Mouse (Mus musculus) heart, adult 2 months (tissue): ENCODE results near the gene Rpl7l1. TPM values are rescaled to one million over a fixed set of nuclear protein-coding genes. Genes with fewer than 3 reads are reported as not detected.
A peak's percentile ranks its signal among the peaks of the same experiment; 100 is the strongest.

Experiments
- DNase-seq, 2 experiments: peaks; one replicate each; pipeline ENCODE4 v3.0.0; 2021
- H3K27ac ChIP-seq: fragments of 200-600 bp; 2 replicates; pipeline ENCODE4 v1.8.1; 2022
- H3K27me3 ChIP-seq: fragments of 200-500 bp; 2 replicates; pipeline ENCODE4 v1.6.1; 2012; ENCODE audit warnings: mild to moderate bottlenecking, low read length, inconsistent platforms, mixed read lengths; ENCODE audit not compliant: control insufficient read depth, insufficient read depth
- H3K36me3 ChIP-seq: fragments of 200-500 bp; 2 replicates; pipeline ENCODE4 v1.6.1; 2012; ENCODE audit warnings: low read length, inconsistent platforms; ENCODE audit not compliant: control insufficient read depth, insufficient read depth
- H3K4me1 ChIP-seq: fragments of 200-500 bp; 2 replicates; pipeline ENCODE4 v1.6.1; 2011; ENCODE audit warnings: low read length; ENCODE audit not compliant: control insufficient read depth, insufficient read depth
- H3K4me3 ChIP-seq: fragments of 200-600 bp; 2 replicates; pipeline ENCODE4 v1.8.1; 2022
- H3K79me2 ChIP-seq: fragments of 200-500 bp; replicated peaks from 2 replicates; pipeline ENCODE4 v1.6.1; 2012; ENCODE audit warnings: mild to moderate bottlenecking, inconsistent platforms, low read length, moderate library complexity, mixed read lengths; ENCODE audit not compliant: control insufficient read depth, insufficient read depth
- H3K9ac ChIP-seq: fragments of 200-500 bp; 2 replicates; pipeline ENCODE4 v1.6.1; 2012; ENCODE audit warnings: low read depth, mild to moderate bottlenecking, control low read depth, inconsistent platforms, low read length, mixed read lengths
- CTCF ChIP-seq: fragments of 200-600 bp; IDR thresholded peaks from 2 replicates; pipeline ENCODE4 v1.8.1; 2022; ENCODE audit warnings: antibody characterized with exemption, mild to moderate bottlenecking, moderate library complexity
- EP300 ChIP-seq: fragments of 200-500 bp; IDR thresholded peaks from 2 replicates; pipeline ENCODE4 v1.6.1; 2011; ENCODE audit warnings: low read depth, low read length, control low read depth; ENCODE audit not compliant: insufficient read depth
- POLR2A ChIP-seq: fragments of 200-500 bp; IDR thresholded peaks from 2 replicates; pipeline ENCODE4 v1.6.1; 2011; ENCODE audit warnings: mild to moderate bottlenecking, low read depth, low read length, control low read depth; ENCODE audit not compliant: insufficient read depth
- WGBS: fragments of 180-500 bp; shearing (Covaris S2); methylation state at CpG from one replicate; pipeline ENCODE4 v1.1.7; 2018; 5-methylcytosine and 5-hydroxymethylcytosine counted together
- intact Hi-C: fragments of 180-260 bp; cut with DNase I; formaldehyde crosslinking; loops from one replicate; pipeline ENCODE4 v1.15.1; 2025
- polyA plus RNA-seq: library from polyadenylated mRNA; depleted of rRNA; stranded (reverse); fragments of >200 nt; gene quantifications from 2 replicates; pipeline ENCODE4 v1.2.3, GENCODE M21; 2012
- total RNA-seq, 2 experiments: library from RNA; stranded (reverse); gene quantifications; 2 replicates each; pipeline ENCODE4 v1.2.3; 2021

Rpl7l1 gene
- total and polyA plus RNA-seq, 3 experiments, result 19.4 to 54.0 (median 54.0) TPM

GRCm38 (mm10) chr17:46751056-46751793 is 31.2 kb downstream of the Rpl7l1 start:
- intact Hi-C loops, result loop anchor here (5.0 kb wide), 1 partner anchor 39 kb away; the partner anchor contains the start of gene Pex6
- Histone ChIP-seq H3K4me1 (peaks cover 4% of the 10 kb centered on the region), H3K9ac (peak overlapping the region; percentile 79), H3K4me3 (peak overlapping the region; percentile 88), H3K27me3 (no peaks in the 10 kb centered on the region), H3K27ac (peak overlapping the region; percentile 84), H3K36me3 (no peaks in the 10 kb centered on the region), H3K79me2 (no peaks in the 10 kb centered on the region; the same call in 1 of the 2 replicates)
- TF ChIP-seq EP300 (0 out of 2 replicates have a peak, but pooled peaks have one; percentile 14), POLR2A (no peak)
- 23% methylated on average over 16 of the region's 16 CpGs for WGBS
- DNase-seq, result no peak

GRCm38 (mm10) chr17:46750580-46750979 is 31.9 kb downstream of the Rpl7l1 start:
- Histone ChIP-seq H3K27ac (no peak overlapping the region; the same call in none of the 2 replicates), H3K79me2 (no peaks in the 10 kb centered on the region; the same call in 1 of the 2 replicates), H3K27me3 (no peaks in the 10 kb centered on the region), H3K4me3 (no peak overlapping the region), H3K36me3 (no peaks in the 10 kb centered on the region), H3K9ac (no peak overlapping the region), H3K4me1 (peaks cover 4% of the 10 kb centered on the region)
- 90% methylated on average over 4 of the region's 4 CpGs for WGBS
- intact Hi-C loops, result loop anchor here (5.0 kb wide), 1 partner anchor 38 kb away; the partner anchor contains the start of gene Pex6
- no peak for DNase-seq
- TF ChIP-seq POLR2A (no peak), CTCF (no peak), EP300 (no peak)

DNA sequence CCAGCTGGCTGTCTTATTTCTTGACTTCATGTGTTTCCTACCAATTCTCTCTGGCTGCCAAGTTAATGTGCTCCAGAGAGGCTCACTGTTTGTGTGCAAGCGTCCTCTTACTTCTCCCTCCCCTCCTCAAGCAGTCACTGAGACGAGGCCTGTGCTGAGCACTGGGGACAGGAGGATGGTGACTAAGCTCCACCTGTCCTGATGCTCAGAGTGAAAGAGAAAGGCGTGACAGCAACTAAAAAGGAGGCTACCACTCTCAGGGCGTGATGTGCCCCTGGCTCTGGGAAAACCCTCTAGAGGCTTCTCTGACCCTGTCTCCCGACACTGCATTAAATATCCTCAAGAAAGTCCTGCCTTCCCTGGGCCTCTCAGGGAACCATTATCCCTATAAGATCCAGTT is 33.2 kb downstream of the Rpl7l1 start:
- no peak overlapping the region for H3K27ac ChIP-seq
- DNase-seq, result no peak
- no peaks in the 10 kb centered on the region for H3K36me3 ChIP-seq
- H3K27me3 ChIP-seq, result no peaks in the 10 kb centered on the region
- intact Hi-C loops, result no loop called here
- no peak for TF ChIP-seq EP300
- WGBS, result 94% methylated on average over 5 of the region's 5 CpGs
- no peak overlapping the region for H3K9ac ChIP-seq
- peaks cover 4% of the 10 kb centered on the region for H3K4me1 ChIP-seq
- no peaks in the 10 kb centered on the region; the same call in 1 of the 2 replicates for H3K79me2 ChIP-seq
- H3K4me3 ChIP-seq, result no peak overlapping the region

DNA sequence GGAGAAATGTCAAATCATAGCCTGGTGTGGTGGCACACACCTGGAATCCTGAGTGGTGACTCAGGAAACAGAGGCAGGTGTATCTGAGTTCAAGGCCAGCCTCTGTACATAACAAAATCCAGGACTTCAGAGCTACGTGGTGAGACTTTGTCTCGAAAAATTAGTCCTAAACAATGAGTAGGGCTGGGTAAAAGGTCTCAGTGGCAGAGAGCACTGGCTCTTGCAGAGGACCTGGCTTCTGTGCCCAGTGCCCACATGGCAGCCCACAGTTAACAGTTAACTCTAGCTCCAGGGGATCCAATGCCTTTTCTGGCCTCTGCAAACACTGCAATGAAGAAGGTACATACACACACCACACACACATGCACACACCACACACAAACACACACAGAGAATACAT is 34.7 kb downstream of the Rpl7l1 start:
- no peaks in the 10 kb centered on the region for H3K27me3 ChIP-seq
- H3K4me3 ChIP-seq, result no peak overlapping the region
- TF ChIP-seq CTCF (no peak), EP300 (no peak), POLR2A (no peak)

DNA sequence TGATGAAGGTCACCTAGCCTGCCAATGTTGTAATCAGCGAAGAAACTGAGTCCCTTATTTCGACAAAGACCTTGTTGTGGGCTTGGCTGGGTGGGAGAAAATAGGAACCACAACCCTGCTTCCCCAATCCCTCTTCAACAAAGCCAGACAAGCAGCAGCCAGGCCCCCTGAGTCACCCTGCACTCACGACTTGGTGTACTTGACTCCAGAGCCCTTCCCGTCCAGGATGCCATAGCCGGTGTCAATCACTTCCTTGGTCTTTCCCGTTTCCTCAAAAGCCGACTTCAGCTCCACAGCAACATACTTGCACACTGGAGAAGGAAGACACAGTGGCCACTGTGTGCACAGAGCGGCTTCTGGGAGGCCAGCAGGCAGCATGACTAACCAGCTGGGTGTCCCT is 35.2 kb downstream of the Rpl7l1 start:
- H3K79me2 ChIP-seq, result no peaks in the 10 kb centered on the region; the same call in 1 of the 2 replicates
- WGBS, result 68% methylated on average over 8 of the region's 8 CpGs
- TF ChIP-seq POLR2A (no peak), EP300 (no peak), CTCF (no peak)
- H3K4me3 ChIP-seq, result no peak overlapping the region
- H3K27me3 ChIP-seq, result no peaks in the 10 kb centered on the region
- no peaks in the 10 kb centered on the region for H3K36me3 ChIP-seq
- H3K4me1 ChIP-seq, result peaks cover 3% of the 10 kb centered on the region
- no peak overlapping the region for H3K27ac ChIP-seq
- H3K9ac ChIP-seq, result no peak overlapping the region
- intact Hi-C loops, result no loop called here
- DNase-seq, result peak in 1 of 2 experiments; percentile 18

More for the DNA sequence above, 34.7 kb downstream of the Rpl7l1 start:
- Histone ChIP-seq H3K4me1 (peaks cover 4% of the 10 kb centered on the region), H3K9ac (no peak overlapping the region), H3K27ac (no peak overlapping the region), H3K36me3 (no peaks in the 10 kb centered on the region), H3K79me2 (no peaks in the 10 kb centered on the region; the same call in 1 of the 2 replicates)
- intact Hi-C loops, result no loop called here
- WGBS, result 87% methylated on average over 2 of the region's 2 CpGs
- DNase-seq, result no peak

DNA sequence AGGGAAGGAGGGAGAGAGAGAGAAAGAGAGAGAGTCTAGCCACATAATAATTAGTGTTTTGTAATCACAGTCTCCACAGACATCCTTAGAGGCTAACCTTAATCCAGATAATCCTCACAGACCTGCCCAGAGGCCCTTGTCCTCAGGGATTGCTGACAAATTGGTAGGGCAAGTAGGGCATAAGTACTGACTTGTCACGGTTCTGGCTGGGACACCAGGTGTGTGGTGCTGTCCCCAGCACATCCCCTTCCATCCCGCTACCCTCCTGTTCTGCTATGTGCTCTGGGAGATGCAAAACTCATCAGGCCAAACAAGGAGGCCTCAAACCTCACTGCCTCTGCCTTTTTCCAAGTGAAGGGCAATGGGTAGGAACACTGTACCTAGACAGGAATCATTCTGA is 37.0 kb downstream of the Rpl7l1 start:
- 89% methylated on average over 2 of the region's 2 CpGs for WGBS
- TF ChIP-seq POLR2A (no peak), CTCF (no peak), EP300 (no peak)
- intact Hi-C loops, result no loop called here

More for the DNA sequence above, 37.0 kb downstream of the Rpl7l1 start:
- Histone ChIP-seq H3K27me3 (no peaks in the 10 kb centered on the region), H3K79me2 (no peaks in the 10 kb centered on the region; the same call in 1 of the 2 replicates), H3K4me1 (no peaks in the 10 kb centered on the region), H3K9ac (no peak overlapping the region), H3K27ac (no peak overlapping the region), H3K36me3 (no peaks in the 10 kb centered on the region), H3K4me3 (no peak overlapping the region)
- DNase-seq, result no peak
